Mouse (Mus musculus): ENCODE data around the gene Pcp4l1. TPM values are rescaled to one million over a fixed set of nuclear protein-coding genes. Genes with fewer than 3 reads are reported as not detected.
"Not testable (repeated sequence)": the region's sequence is repeated elsewhere in the genome, so short reads cannot be mapped to it uniquely, and the experiment has no call there.

Pcp4l1 gene
- total and polyA plus RNA-seq, 3 experiments, result not detected

- TF ChIP-seq NRF1 (IDR thresholded peaks at IDR 0.05; ENCODE audit: insufficient read depth, low read depth, low read length, poor library complexity, severe bottlenecking) (no peak), MYB (IDR thresholded peaks at IDR 0.05; ENCODE audit: low read depth, low read length) (0 out of 2 replicates have a peak, but pooled peaks have one; percentile 21), MYC (IDR thresholded peaks at IDR 0.05; ENCODE audit: low read depth, low read length) (peak; percentile 63; the same call in 1 of the 2 replicates), TAL1 (IDR thresholded peaks at IDR 0.05; ENCODE audit: low read length) (no peak), CHD2 (IDR thresholded peaks at IDR 0.05; ENCODE audit: low read length) (no peak), ZKSCAN1 (IDR thresholded peaks at IDR 0.05; ENCODE audit: low read depth, low read length) (peak; percentile 95), MAZ (IDR thresholded peaks at IDR 0.05; ENCODE audit: low read depth, low read length) (peak; percentile 40; the same call in 1 of the 2 replicates), MEF2A (IDR thresholded peaks at IDR 0.05; ENCODE audit: extremely low read depth, insufficient replicate concordance, low read depth, low read length, poor library complexity, severe bottlenecking) (no peak), JUND (IDR thresholded peaks at IDR 0.05; ENCODE audit: low read depth, low read length) (no peak), MXI1 (IDR thresholded peaks at IDR 0.05; ENCODE audit: low read depth, low read length) (peak; percentile 90), TBP (IDR thresholded peaks at IDR 0.05; ENCODE audit: low read depth, low read length) (peak; percentile 75), EP300 (IDR thresholded peaks at IDR 0.05; ENCODE audit: low read depth in 1 of 2, low read length in 2 of 2) (no peak)
Measured at GRCm38 (mm10) chr1:171149974-171150760, 45.9 kb downstream of the Pcp4l1 start, which contains the start of the genes Sdhc and Mpz (continued).

GRCm38 (mm10) chr1:171142981-171143380, 53.1 kb downstream of the Pcp4l1 start:
- not testable (repeated sequence) for H3K9ac ChIP-seq (ENCODE audit: control insufficient read depth, low read depth, low read length, poor library complexity, severe bottlenecking); H3K79me2 ChIP-seq (ENCODE audit: control insufficient read depth, insufficient read depth, low read length, poor library complexity); H3K27me3 ChIP-seq (ENCODE audit: control insufficient read depth in 1 of 2, insufficient read depth in 2 of 2, low read length in 2 of 2); H3K27ac ChIP-seq (ENCODE audit: control insufficient read depth, low read depth, low read length); H3K9me3 ChIP-seq (replicated peaks; ENCODE audit: insufficient read depth, low read length); DNase-seq (ENCODE audit: low read depth, low spot score); H3K4me1 ChIP-seq (ENCODE audit: control insufficient read depth in 1 of 2, insufficient read depth in 2 of 2, low read length in 2 of 2); H3K4me3 ChIP-seq (ENCODE audit: control insufficient read depth in 1 of 2, insufficient read depth in 1 of 2, low read depth in 2 of 2, low read length in 2 of 2)
- H3K36me3 ChIP-seq (ENCODE audit: control insufficient read depth in 1 of 2, insufficient read depth in 2 of 2, low read length in 2 of 2), result peaks cover 0 to 10% of the 10 kb centered on the region in 2 experiments; a peak in 2 of 4 replicates

GRCm38 (mm10) chr1:171137486-171138155, 58.4 kb downstream of the Pcp4l1 start:
- not testable (repeated sequence) for H3K9me3 ChIP-seq (replicated peaks; ENCODE audit: insufficient read depth, low read length); H3K4me1 ChIP-seq (ENCODE audit: control insufficient read depth in 1 of 2, insufficient read depth in 2 of 2, low read length in 2 of 2); H3K79me2 ChIP-seq (ENCODE audit: control insufficient read depth, insufficient read depth, low read length, poor library complexity); H3K27me3 ChIP-seq (ENCODE audit: control insufficient read depth in 1 of 2, insufficient read depth in 2 of 2, low read length in 2 of 2); H3K9ac ChIP-seq (ENCODE audit: control insufficient read depth, low read depth, low read length, poor library complexity, severe bottlenecking); H3K4me3 ChIP-seq (ENCODE audit: control insufficient read depth in 1 of 2, insufficient read depth in 1 of 2, low read depth in 2 of 2, low read length in 2 of 2); DNase-seq (ENCODE audit: low read depth, low spot score); H3K27ac ChIP-seq (ENCODE audit: control insufficient read depth, low read depth, low read length)
- peaks cover 0 to 18% of the 10 kb centered on the region in 2 experiments; a peak in 2 of 4 replicates for H3K36me3 ChIP-seq (ENCODE audit: control insufficient read depth in 1 of 2, insufficient read depth in 2 of 2, low read length in 2 of 2)

All from MEL (cell line).